Mouse (Mus musculus): ENCODE measurements around the gene Lrrc23. TPM values are rescaled to one million over a fixed set of nuclear protein-coding genes. Genes with fewer than 3 reads are reported as not detected.
A peak's percentile ranks its signal among the peaks of the same experiment; 100 is the strongest.
"Not testable (repeated sequence)": the region's sequence is repeated elsewhere in the genome, so short reads cannot be mapped to it uniquely, and the experiment has no call there.

The Lrrc23 gene
- polyA plus RNA-seq, 1 experiment from 2014 or later, result 0.83 TPM

- peaks cover 46% of the 10 kb centered on the region for H3K4me1 ChIP-seq (replicated peaks)
- ATAC-seq (replicated peaks; ENCODE audit: insufficient number of reproducible peaks, insufficient read depth, low FRiP score, low read depth), result no peak
- WGBS, result 79% methylated on average over 7 of the region's 7 CpGs
- H3K9ac ChIP-seq, result no peak overlapping the region
- H3K27me3 ChIP-seq, result no peaks in the 10 kb centered on the region
- H3K36me3 ChIP-seq, result peaks cover 17% of the 10 kb centered on the region
- peak overlapping the region; percentile 58; the same call in 1 of the 2 replicates for H3K4me3 ChIP-seq
- H3K9me3 ChIP-seq (replicated peaks), result no peaks in the 10 kb centered on the region
- H3K27ac ChIP-seq, result peak overlapping the region; percentile 91
- H3K4me2 ChIP-seq, result peak overlapping the region; percentile 91
Observed at GRCm38 (mm10) chr6:124806446-124807140, 27.1 kb upstream of the Lrrc23 start.

GRCm38 (mm10) chr6:124805341-124806321, 26.1 kb upstream of the Lrrc23 start:
- ATAC-seq (replicated peaks; ENCODE audit: insufficient number of reproducible peaks, insufficient read depth, low FRiP score, low read depth), result peak; percentile 75
- Histone ChIP-seq H3K27me3 (no peaks in the 10 kb centered on the region), H3K4me1 (replicated peaks) (peaks cover 41% of the 10 kb centered on the region), H3K36me3 (peaks cover 7% of the 10 kb centered on the region), H3K9ac (peak overlapping the region; percentile 63), H3K27ac (peak overlapping the region; percentile 91), H3K4me3 (peak overlapping the region; percentile 58), H3K9me3 (replicated peaks) (no peaks in the 10 kb centered on the region), H3K4me2 (peak overlapping the region; percentile 91)
- 1% methylated on average over 34 of the region's 34 CpGs for whole genome bisulfite sequencing

GRCm38 (mm10) chr6:124804341-124804740, 24.8 kb upstream of the Lrrc23 start:
- H3K4me1 ChIP-seq (replicated peaks), result peaks cover 28% of the 10 kb centered on the region
- no peak overlapping the region for H3K4me3 ChIP-seq
- 0 out of 2 replicates have a peak overlapping the region, but pooled peaks have one; percentile 91 for H3K27ac ChIP-seq
- no peak for ATAC-seq (replicated peaks; ENCODE audit: insufficient number of reproducible peaks, insufficient read depth, low FRiP score, low read depth)
- no peaks in the 10 kb centered on the region for H3K27me3 ChIP-seq
- 83% methylated on average over 3 of the region's 3 CpGs for WGBS
- no peaks in the 10 kb centered on the region for H3K36me3 ChIP-seq
- H3K9me3 ChIP-seq (replicated peaks), result no peaks in the 10 kb centered on the region
- no peak overlapping the region for H3K9ac ChIP-seq
- H3K4me2 ChIP-seq, result no peak overlapping the region

- H3K27ac ChIP-seq; H3K4me3 ChIP-seq; ATAC-seq (replicated peaks; ENCODE audit: insufficient number of reproducible peaks, insufficient read depth, low FRiP score, low read depth); H3K36me3 ChIP-seq; H3K27me3 ChIP-seq; H3K9ac ChIP-seq; H3K4me2 ChIP-seq; H3K9me3 ChIP-seq (replicated peaks): not testable (repeated sequence)
- H3K4me1 ChIP-seq (replicated peaks), result peaks cover 28% of the 10 kb centered on the region
- 91% methylated on average over 4 of the region's 4 CpGs for WGBS
Observed at GRCm38 (mm10) chr6:124803691-124804090, 24.2 kb upstream of the Lrrc23 start.

- no peak for ATAC-seq (replicated peaks; ENCODE audit: insufficient number of reproducible peaks, insufficient read depth, low FRiP score, low read depth)
- 77% methylated on average over 3 of the region's 3 CpGs for WGBS
- no peak overlapping the region for H3K4me2 ChIP-seq
- no peaks in the 10 kb centered on the region for H3K36me3 ChIP-seq
- H3K4me3 ChIP-seq, result no peak overlapping the region
- no peak overlapping the region for H3K9ac ChIP-seq
- H3K4me1 ChIP-seq (replicated peaks), result peaks cover 25% of the 10 kb centered on the region
- H3K27ac ChIP-seq, result no peak overlapping the region
- H3K27me3 ChIP-seq, result no peaks in the 10 kb centered on the region
- no peaks in the 10 kb centered on the region for H3K9me3 ChIP-seq (replicated peaks)
Observed at GRCm38 (mm10) chr6:124803061-124803460, 23.5 kb upstream of the Lrrc23 start.

- Histone ChIP-seq H3K4me2 (peak overlapping the region; percentile 49), H3K4me3 (peak overlapping the region; percentile 28), H3K4me1 (replicated peaks) (peaks cover 20% of the 10 kb centered on the region)
- WGBS, result 14% methylated on average over 7 of the region's 9 CpGs
- not testable (repeated sequence) for H3K36me3 ChIP-seq; H3K9ac ChIP-seq; H3K27me3 ChIP-seq; H3K27ac ChIP-seq; H3K9me3 ChIP-seq (replicated peaks); ATAC-seq (replicated peaks; ENCODE audit: insufficient number of reproducible peaks, insufficient read depth, low FRiP score, low read depth)
Observed at GRCm38 (mm10) chr6:124802400-124802799, 22.9 kb upstream of the Lrrc23 start.

- H3K9me3 ChIP-seq (replicated peaks), result no peaks in the 10 kb centered on the region
- H3K4me3 ChIP-seq, result no peak overlapping the region
- no peak for ATAC-seq (replicated peaks; ENCODE audit: insufficient number of reproducible peaks, insufficient read depth, low FRiP score, low read depth)
- no peaks in the 10 kb centered on the region for H3K27me3 ChIP-seq
- H3K9ac ChIP-seq, result no peak overlapping the region
- no peaks in the 10 kb centered on the region for H3K36me3 ChIP-seq
- no peak overlapping the region for H3K27ac ChIP-seq
- 74% methylated on average over 2 of the region's 2 CpGs for WGBS
- no peaks in the 10 kb centered on the region for H3K4me1 ChIP-seq (replicated peaks)
- no peak overlapping the region for H3K4me2 ChIP-seq
Observed at GRCm38 (mm10) chr6:124796200-124796599, 16.7 kb upstream of the Lrrc23 start.

GRCm38 (mm10) chr6:124795781-124796180, 16.3 kb upstream of the Lrrc23 start:
- no peak for ATAC-seq (replicated peaks; ENCODE audit: insufficient number of reproducible peaks, insufficient read depth, low FRiP score, low read depth)
- Histone ChIP-seq H3K9me3 (replicated peaks) (no peaks in the 10 kb centered on the region), H3K4me2 (no peak overlapping the region), H3K4me3 (no peak overlapping the region), H3K27ac (no peak overlapping the region), H3K4me1 (replicated peaks) (no peaks in the 10 kb centered on the region), H3K9ac (no peak overlapping the region), H3K36me3 (no peaks in the 10 kb centered on the region), H3K27me3 (no peaks in the 10 kb centered on the region)
- WGBS, result 77% methylated on average over 4 of the region's 4 CpGs

- 75% methylated on average over 3 of the region's 3 CpGs for WGBS
- no peak overlapping the region for H3K4me2 ChIP-seq
- H3K27ac ChIP-seq, result no peak overlapping the region
- no peaks in the 10 kb centered on the region for H3K4me1 ChIP-seq (replicated peaks)
- H3K4me3 ChIP-seq, result no peak overlapping the region
- H3K27me3 ChIP-seq, result no peaks in the 10 kb centered on the region
- no peaks in the 10 kb centered on the region for H3K9me3 ChIP-seq (replicated peaks)
- no peaks in the 10 kb centered on the region for H3K36me3 ChIP-seq
- ATAC-seq (replicated peaks; ENCODE audit: insufficient number of reproducible peaks, insufficient read depth, low FRiP score, low read depth), result no peak
- H3K9ac ChIP-seq, result no peak overlapping the region
Observed at GRCm38 (mm10) chr6:124791911-124792310, 12.4 kb upstream of the Lrrc23 start.

- Histone ChIP-seq H3K9me3 (replicated peaks) (no peaks in the 10 kb centered on the region), H3K9ac (no peak overlapping the region), H3K4me3 (no peak overlapping the region), H3K36me3 (no peaks in the 10 kb centered on the region), H3K4me1 (replicated peaks) (no peaks in the 10 kb centered on the region), H3K4me2 (no peak overlapping the region), H3K27me3 (no peaks in the 10 kb centered on the region), H3K27ac (no peak overlapping the region)
- WGBS, result 63% methylated on average over 4 of the region's 4 CpGs
- ATAC-seq (replicated peaks; ENCODE audit: insufficient number of reproducible peaks, insufficient read depth, low FRiP score, low read depth), result no peak
Observed at GRCm38 (mm10) chr6:124790121-124790520, 10.6 kb upstream of the Lrrc23 start.

- ATAC-seq (replicated peaks; ENCODE audit: insufficient number of reproducible peaks, insufficient read depth, low FRiP score, low read depth), result no peak
- no peak overlapping the region for H3K4me3 ChIP-seq
- no peaks in the 10 kb centered on the region for H3K4me1 ChIP-seq (replicated peaks)
- WGBS, result 79% methylated on average over 4 of the region's 4 CpGs
- no peaks in the 10 kb centered on the region for H3K36me3 ChIP-seq
- H3K9me3 ChIP-seq (replicated peaks), result no peaks in the 10 kb centered on the region
- no peak overlapping the region for H3K4me2 ChIP-seq
- H3K27me3 ChIP-seq, result no peaks in the 10 kb centered on the region
- no peak overlapping the region for H3K9ac ChIP-seq
- H3K27ac ChIP-seq, result no peak overlapping the region
Observed at GRCm38 (mm10) chr6:124789519-124789918, 10.0 kb upstream of the Lrrc23 start.

Measured in heart, embryonic 15.5 days (tissue).